Mouse (Mus musculus): ENCODE measurements around the gene 4930444G20Rik.
"Not testable (repeated sequence)": the region's sequence is repeated elsewhere in the genome, so short reads cannot be mapped to it uniquely, and the experiment has no call there.

The 4930444G20Rik gene

DNA sequence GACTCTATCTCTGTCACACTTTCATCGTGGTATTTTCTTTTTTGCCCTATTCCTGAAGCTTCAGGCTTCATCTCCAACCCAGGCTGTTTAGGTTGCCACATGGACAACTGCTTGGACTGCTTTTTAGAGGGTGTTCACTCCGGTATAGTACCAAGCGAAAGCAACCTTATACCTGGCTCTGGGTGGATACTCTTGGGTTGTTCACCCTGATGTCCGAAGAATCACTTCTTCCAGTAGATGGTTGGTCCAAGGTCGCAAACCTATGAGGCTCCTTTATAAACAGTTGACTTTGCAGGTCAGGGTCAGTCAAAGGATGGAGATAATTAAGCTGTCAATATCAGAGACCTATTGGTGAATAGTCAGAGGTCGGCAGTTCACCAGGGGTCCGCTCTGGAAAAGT, at the start of gene 4930444G20Rik:
TSS of gene 4930444G20Rik (minus strand) at position 101 of the 400 bp plus-strand sequence.
- not testable (repeated sequence) for DNase-seq (ENCODE audit: low spot score)

DNA sequence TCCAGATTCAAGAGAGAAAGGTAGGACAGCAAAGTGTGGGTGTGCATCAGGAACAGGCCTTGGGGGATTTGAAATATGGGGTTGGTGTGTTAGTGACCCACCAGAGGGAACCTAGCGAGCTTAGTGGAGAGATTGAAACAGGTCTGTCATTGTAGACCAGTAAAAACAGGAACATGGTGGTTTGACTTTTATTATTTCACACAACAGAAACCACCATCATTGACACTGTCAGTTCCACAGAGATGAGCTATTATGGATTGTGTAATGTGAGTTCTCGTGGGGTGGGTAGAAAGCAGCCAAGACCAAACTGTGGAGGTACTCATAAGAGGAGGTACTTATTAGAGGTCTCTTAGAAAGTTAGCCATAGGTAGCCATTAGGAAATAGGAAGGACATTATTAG, 6.7 kb upstream of the 4930444G20Rik start:
- no peak for DNase-seq (ENCODE audit: low spot score)

DNA sequence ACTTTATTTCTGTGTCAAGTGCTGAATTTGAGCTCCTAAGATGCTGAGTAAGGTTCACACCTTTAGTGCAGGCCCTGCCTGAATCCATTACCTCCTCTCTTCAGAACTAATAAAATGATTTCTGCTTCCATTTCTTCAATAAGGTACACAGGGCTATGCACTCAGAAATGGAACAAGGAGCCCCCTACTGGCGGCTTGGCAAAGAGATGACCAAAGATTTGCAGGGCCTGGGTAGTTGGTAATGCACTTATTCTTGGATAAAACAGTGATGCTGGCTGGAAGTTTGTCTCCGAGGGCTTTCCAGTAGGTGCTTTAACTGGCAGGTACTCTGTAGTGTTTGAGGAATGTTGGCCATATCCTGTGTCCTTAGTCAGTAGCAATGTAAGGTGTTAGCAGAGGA, 4.9 kb upstream of the 4930444G20Rik start:
- no peak for DNase-seq (ENCODE audit: low spot score)

DNA sequence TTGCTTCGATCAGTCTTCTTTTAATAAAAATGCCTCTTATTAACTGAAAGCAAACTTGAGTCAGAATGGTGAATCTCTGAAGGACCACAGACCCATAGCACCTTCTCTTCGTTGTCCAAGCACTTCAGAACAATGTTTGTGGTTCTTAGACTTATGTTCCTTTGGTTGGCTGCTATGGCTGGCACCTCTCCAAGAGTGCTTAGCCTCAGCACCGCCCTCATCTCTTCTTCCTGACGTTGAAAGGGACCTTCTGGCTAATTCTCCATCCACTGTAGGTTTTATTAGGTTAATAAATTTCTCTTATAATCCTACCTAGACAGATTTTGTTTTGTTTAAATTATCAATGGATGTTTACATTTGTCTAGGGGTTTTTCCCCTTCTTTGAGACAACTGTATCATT, 2.7 kb upstream of the 4930444G20Rik start:
- no peak for DNase-seq (ENCODE audit: low spot score)

DNA sequence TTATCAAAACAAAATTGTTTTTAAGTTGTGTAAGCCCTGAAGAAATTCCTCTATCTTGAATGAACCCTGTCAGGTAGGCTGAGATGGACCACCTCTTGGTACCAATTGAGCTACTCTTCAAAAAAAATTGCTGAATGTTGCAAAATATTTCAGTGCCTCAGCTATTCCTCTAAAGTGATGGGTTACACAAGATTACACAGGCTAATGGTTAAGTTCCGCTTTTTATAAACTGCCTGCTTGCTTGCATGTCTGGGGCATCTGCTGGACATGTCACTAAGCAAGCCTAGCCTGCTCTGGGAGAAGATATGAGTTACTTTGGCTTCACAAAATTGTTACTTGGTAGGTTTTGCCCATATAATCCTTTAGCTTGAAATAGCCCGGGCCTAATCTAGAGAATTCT, 2.3 kb upstream of the 4930444G20Rik start:
- DNase-seq (ENCODE audit: low spot score): no peak

DNA sequence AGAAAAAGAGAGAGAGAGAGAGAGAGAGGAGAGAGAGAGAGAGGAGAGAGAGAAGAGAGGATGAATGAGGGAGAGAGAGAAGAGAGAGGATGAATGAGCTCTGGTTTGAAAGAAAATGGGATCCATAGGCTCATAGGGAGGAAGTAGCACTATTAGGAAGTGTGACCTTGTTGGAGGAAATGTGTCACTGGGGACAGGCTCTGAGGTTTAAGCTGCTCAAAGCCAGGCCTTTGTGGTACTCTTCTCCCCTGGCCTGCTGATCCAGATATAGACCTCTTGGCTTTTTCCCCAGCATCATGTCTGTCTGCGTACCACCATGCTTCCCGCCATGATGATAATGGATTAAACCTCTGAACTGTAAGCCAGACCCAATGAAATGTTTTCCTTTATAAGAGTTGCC, 8.5 kb downstream of the 4930444G20Rik start:
- DNase-seq (ENCODE audit: low spot score): no peak

DNA sequence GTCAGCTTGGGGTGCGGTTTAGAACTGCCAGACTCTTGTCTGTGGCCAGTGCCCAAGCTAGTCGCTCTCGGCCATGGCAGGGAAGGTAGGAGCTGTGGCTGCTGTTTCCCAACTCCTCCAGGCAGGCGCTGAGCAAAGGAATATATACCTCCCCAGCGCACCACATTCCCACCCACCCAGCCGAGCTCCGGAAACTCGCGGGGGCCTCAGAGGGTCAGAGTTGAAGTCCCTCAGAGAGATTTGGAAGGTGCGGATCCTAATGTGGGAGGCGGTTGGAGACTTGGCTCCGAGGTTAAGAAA, 8.9 kb downstream of the 4930444G20Rik start:
- no peak for DNase-seq (ENCODE audit: low spot score)

DNA sequence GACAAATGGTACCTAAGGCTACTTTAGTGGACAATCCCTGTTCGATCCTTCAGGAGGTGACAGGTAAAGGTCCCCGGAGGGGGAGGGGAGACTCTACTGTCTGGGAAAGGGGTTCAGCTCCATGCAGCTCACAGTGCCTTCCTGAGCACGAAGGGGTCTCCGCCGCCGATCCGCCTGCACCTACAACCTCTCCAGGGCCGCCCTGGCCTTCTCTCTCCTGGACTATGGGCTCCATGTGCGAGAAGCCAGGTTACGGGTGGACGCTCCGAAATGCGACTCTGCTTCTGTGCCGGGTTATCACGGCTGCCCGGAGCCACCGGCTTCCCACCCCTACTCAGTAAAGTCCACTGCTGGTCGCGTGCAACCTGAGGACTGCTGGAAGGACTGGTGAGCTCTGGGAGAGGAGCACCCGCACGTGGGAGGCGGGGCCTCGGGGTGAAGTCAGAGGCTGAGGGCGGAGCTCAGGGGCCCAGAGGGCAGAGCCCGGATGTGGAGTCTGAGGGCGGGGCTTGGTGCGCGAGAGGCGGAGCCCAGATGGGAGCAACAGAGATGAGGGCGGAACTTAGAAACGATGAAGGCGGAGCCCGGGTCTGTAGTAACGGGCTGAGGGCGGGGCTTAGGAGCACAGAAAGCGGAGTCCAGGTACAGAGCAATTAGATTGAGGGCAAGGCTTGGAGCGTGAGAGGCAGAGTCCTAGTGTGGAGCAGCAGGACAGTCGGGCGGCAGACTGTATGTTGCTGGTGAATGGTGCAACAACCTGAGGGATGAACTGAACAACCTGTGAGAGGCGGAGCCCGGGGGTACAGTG, 9.5 kb downstream of the 4930444G20Rik start:
- DNase-seq (ENCODE audit: low spot score): peak; percentile 85

DNA sequence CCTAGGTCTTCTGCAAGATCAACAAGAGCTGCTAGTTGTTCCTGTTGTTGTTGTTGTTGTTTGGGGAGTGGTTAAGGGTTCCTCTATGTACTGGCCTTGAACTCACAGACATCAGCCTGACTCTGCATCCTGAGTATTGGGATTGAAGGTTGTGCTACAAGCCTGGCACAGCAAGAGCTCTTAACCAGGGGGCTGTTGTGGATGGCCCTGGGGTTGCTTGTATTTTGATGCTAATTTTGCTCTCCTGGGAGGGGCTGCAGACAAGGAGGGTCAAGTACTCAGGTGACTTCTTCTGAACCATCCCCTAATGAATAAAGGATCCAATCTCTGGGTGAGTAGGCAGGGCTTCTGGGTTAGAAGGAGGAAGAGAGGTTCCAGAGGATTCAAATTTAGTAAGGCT, 12.6 kb downstream of the 4930444G20Rik start:
- no peak for DNase-seq (ENCODE audit: low spot score)

DNA sequence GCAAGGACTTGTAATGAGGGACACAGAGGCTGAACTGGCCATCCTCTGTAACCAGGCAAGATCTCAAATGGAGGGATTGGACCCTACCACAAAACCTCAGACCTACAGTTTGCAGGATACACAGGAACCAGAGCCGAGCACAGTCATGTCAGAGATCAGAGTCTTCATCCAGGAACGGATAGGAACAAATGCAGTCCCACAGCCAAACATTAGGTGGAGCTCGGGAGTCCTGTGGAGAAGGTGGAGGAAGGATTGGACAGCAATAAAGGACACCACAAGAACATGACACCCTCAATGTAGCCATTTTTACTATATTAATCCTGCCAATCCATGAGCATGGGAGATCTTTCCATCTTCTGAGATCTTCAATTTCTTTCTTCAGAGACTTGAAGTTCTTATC, 31.6 kb downstream of the 4930444G20Rik start:
- peak; percentile 29 for DNase-seq (ENCODE audit: low spot score)

DNA sequence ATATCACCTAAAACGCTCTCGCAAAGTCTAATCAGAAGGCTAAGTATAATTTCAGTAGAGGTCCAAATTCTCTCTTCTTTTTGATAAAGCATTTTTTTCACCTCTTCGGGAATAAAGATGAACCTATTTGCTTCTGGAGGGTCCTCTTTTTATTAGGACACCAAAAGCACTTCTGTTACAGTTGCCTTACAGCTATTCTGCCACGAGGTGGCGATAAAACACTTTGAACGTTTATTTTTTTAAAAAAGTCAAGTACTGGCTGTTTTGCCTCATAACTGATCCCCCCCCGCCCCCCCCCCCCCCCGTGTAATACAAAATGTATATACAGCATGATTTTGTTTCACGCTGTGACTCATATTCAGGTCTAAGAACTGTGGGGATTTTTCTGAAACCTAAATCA, 33.6 kb downstream of the 4930444G20Rik start:
- DNase-seq (ENCODE audit: low spot score): no peak

DNA sequence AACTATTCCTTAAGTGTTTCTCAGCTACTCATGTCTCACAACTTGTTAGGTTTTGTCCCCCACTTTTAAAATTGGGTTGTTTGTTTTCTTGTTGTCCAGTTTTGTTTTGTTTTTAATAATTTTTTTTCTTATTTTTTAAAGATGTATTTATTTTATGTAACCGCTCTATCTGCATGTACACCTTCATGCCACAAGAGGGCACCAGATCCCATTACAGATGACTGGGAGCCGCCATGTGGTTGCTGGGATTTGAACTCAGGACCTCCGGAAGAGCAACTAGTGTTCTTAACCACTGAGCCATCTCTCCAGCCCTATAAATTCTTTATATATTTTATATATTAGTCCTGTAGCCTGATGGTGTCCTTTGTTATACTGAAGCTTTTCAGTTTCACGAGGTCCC, 49.3 kb downstream of the 4930444G20Rik start:
- DNase-seq (ENCODE audit: low spot score): no peak

DNA sequence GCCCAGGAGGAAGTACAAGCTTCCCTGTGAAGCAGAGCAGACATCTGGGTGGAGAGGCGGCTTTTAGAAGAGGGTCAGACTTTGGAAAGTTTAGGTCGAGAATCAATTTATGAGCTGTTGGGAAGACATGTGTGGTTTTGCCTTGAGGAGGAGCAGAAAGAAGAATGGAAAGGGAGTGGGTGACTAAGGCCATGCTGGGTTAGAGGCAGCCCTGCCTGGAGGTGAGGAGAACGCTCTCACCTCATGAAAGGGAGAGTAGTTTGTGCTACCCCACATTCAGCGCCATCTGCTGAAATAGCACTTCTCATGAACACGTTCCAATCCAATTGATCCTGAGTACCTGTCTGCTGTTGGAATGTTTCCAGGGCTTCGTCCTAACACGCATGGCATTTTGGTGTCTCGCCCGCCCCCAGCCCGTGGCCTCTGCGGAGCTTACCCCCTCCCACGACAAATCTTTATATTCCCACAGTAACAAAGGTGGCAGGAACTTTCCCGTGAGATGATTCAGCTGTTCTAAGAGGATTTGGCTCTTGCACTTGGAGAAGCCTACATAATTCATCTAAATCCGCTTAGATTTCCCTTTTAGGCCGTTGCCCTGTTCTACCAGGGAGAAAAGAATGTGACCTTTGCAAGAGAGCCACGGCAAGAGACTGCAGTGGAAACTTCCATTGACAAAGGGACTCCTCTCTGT, 50.3 kb downstream of the 4930444G20Rik start:
- DNase-seq (ENCODE audit: low spot score): no peak

Measured in urinary bladder, postnatal 25 days (tissue).